Mouse (Mus musculus) limb, embryonic 13.5 days (tissue): ENCODE measurements around the gene Prr18. TPM values are rescaled to one million over a fixed set of nuclear protein-coding genes. Genes with fewer than 3 reads are reported as not detected.

Source experiments
- ATAC-seq: fragments of 200-750 bp; cut with Nextera tagmentation; 2 replicates; pipeline ENCODE4 v1.8.0; 2017; ENCODE audit warnings: low read depth, moderate number of reproducible peaks, moderate TSS enrichment; ENCODE audit not compliant: low FRiP score
- H3K27ac ChIP-seq: fragments of 300-500 bp; sonication (generic); 2 replicates; pipeline ENCODE4 v1.5.1; 2015; ENCODE audit warnings: inconsistent platforms, mild to moderate bottlenecking, moderate library complexity
- H3K27me3 ChIP-seq: fragments of 300-500 bp; sonication (generic); 2 replicates; pipeline ENCODE4 v1.6.1; 2015; ENCODE audit warnings: mild to moderate bottlenecking, inconsistent platforms
- H3K36me3 ChIP-seq: fragments of 300-500 bp; sonication (generic); 2 replicates; pipeline ENCODE4 v1.6.1; 2015; ENCODE audit warnings: inconsistent platforms, mild to moderate bottlenecking, moderate library complexity
- H3K4me1 ChIP-seq: fragments of 300-500 bp; sonication (generic); 2 replicates; pipeline ENCODE4 v1.6.1; 2015; ENCODE audit warnings: inconsistent platforms
- H3K4me2 ChIP-seq: fragments of 300-500 bp; sonication (generic); replicated peaks from 2 replicates; pipeline ENCODE4 v1.6.1; 2015; ENCODE audit warnings: inconsistent platforms, mild to moderate bottlenecking, moderate library complexity
- H3K4me3 ChIP-seq: fragments of 300-500 bp; sonication (generic); 2 replicates; pipeline ENCODE4 v1.5.1; 2015; ENCODE audit warnings: moderate library complexity, mild to moderate bottlenecking, inconsistent platforms
- H3K9ac ChIP-seq: fragments of 300-500 bp; sonication (generic); 2 replicates; pipeline ENCODE4 v1.6.1; 2015; ENCODE audit warnings: mild to moderate bottlenecking, inconsistent platforms
- H3K9me3 ChIP-seq: fragments of 300-500 bp; sonication (generic); 2 replicates; pipeline ENCODE4 v1.6.1; 2016; ENCODE audit warnings: inconsistent platforms
- WGBS: fragments of 180-500 bp; shearing (Covaris S2); methylation state at CpG from one replicate; pipeline ENCODE4 v1.1.7; 2015; 5-methylcytosine and 5-hydroxymethylcytosine counted together
- polyA plus RNA-seq: library from polyadenylated mRNA; unstranded; fragments of >200 nt; fragmentation: Nextera tagmentation; extraction: Ambion mirVana; gene quantifications from 2 replicates; pipeline ENCODE4 v1.2.1, GENCODE M21; 2015

Gene Prr18
- polyA plus RNA-seq, 1 experiment from 2014 or later: 0.50 TPM

DNA sequence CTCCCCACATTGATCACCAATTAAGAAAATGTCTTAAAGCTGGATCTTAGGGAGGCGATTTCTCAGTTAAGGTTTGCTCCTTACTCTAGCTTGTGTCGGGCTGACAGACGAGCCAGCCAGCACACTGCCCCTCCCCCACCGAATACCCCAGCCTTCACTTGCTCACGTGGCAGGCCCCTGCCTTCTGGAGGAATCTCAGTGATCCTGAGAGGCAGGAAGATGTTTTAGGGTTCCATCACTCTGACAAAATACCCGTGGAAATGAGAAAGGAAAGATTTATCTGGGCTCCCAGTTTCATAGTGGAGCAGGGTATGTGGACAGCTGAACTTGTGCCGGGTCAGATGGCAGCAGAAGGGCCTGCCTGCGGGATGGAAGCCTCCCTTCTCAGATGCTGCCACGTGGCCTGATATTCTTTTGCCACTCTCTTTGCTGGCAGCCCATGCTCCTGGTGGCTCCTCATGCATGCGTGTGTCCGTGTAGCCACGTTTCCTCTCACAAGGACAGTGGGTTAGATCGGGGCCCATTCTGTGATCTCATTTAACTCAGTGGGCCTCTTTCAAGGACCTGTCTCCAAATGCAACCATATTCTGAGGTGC, 33.5 kb downstream of the Prr18 start:
- H3K27ac ChIP-seq: no peak overlapping the region
- H3K4me3 ChIP-seq: no peak overlapping the region
- WGBS: 32% methylated on average over 13 of the region's 13 CpGs
- H3K4me2 ChIP-seq: no peak overlapping the region
- no peaks in the 10 kb centered on the region for H3K36me3 ChIP-seq
- H3K9me3 ChIP-seq: no peaks in the 10 kb centered on the region
- no peak overlapping the region for H3K9ac ChIP-seq
- no peaks in the 10 kb centered on the region for H3K27me3 ChIP-seq
- no peak for ATAC-seq
- H3K4me1 ChIP-seq: peaks cover 52% of the 10 kb centered on the region

GRCm38 (mm10) chr17:8371834-8372233, 34.6 kb downstream of the Prr18 start:
- peak overlapping the region; percentile 63 for H3K9ac ChIP-seq
- WGBS: 2% methylated on average over 7 of the region's 7 CpGs
- peak; percentile 86 for ATAC-seq
- no peaks in the 10 kb centered on the region for H3K36me3 ChIP-seq
- H3K4me1 ChIP-seq: peaks cover 53% of the 10 kb centered on the region
- H3K4me3 ChIP-seq: peak overlapping the region; percentile 33
- peak overlapping the region; percentile 67 for H3K4me2 ChIP-seq
- no peaks in the 10 kb centered on the region for H3K9me3 ChIP-seq
- H3K27me3 ChIP-seq: no peaks in the 10 kb centered on the region
- H3K27ac ChIP-seq: peak overlapping the region; percentile 84

- WGBS: 2% methylated on average over 18 of the region's 18 CpGs
- H3K4me1 ChIP-seq: peaks cover 47% of the 10 kb centered on the region
- H3K27ac ChIP-seq: peak overlapping the region; percentile 84
- peak overlapping the region; percentile 33 for H3K4me3 ChIP-seq
- H3K9me3 ChIP-seq: no peaks in the 10 kb centered on the region
- no peaks in the 10 kb centered on the region for H3K36me3 ChIP-seq
- peak overlapping the region; percentile 63 for H3K9ac ChIP-seq
- peak; percentile 54; the same call in 1 of the 2 replicates for ATAC-seq
- H3K4me2 ChIP-seq: peak overlapping the region; percentile 67
- H3K27me3 ChIP-seq: no peaks in the 10 kb centered on the region
Observed at GRCm38 (mm10) chr17:8372286-8373046, 35.2 kb downstream of the Prr18 start.

- no peak for ATAC-seq
- H3K4me3 ChIP-seq: no peak overlapping the region
- no peak overlapping the region for H3K27ac ChIP-seq
- H3K4me1 ChIP-seq: peaks cover 11% of the 10 kb centered on the region
- H3K36me3 ChIP-seq: no peaks in the 10 kb centered on the region
- no peaks in the 10 kb centered on the region for H3K9me3 ChIP-seq
- no peak overlapping the region for H3K9ac ChIP-seq
- no peaks in the 10 kb centered on the region for H3K27me3 ChIP-seq
- WGBS: 51% methylated on average over 5 of the region's 5 CpGs
- H3K4me2 ChIP-seq: no peak overlapping the region
Observed at GRCm38 (mm10) chr17:8377298-8377697, 40.0 kb downstream of the Prr18 start.

- H3K27ac ChIP-seq: no peak overlapping the region
- H3K9me3 ChIP-seq: no peaks in the 10 kb centered on the region
- no peak overlapping the region for H3K4me2 ChIP-seq
- H3K4me3 ChIP-seq: no peak overlapping the region
- peaks cover 14% of the 10 kb centered on the region for H3K4me1 ChIP-seq
- H3K27me3 ChIP-seq: peaks cover 29% of the 10 kb centered on the region
- H3K36me3 ChIP-seq: no peaks in the 10 kb centered on the region
- H3K9ac ChIP-seq: no peak overlapping the region
- no peak for ATAC-seq
- WGBS: 96% methylated on average over 2 of the region's 2 CpGs
Observed at GRCm38 (mm10) chr17:8385441-8385840, 48.2 kb downstream of the Prr18 start.

GRCm38 (mm10) chr17:8388463-8388862, 51.2 kb downstream of the Prr18 start:
- Histone ChIP-seq H3K9me3 (no peaks in the 10 kb centered on the region), H3K36me3 (no peaks in the 10 kb centered on the region), H3K9ac (peak overlapping the region; percentile 36; the same call in 1 of the 2 replicates), H3K27ac (no peak overlapping the region), H3K4me1 (peaks cover 14% of the 10 kb centered on the region), H3K4me2 (peak overlapping the region; percentile 62), H3K27me3 (peaks cover 39% of the 10 kb centered on the region), H3K4me3 (peak overlapping the region; percentile 30)
- WGBS: 1% methylated on average over 13 of the region's 13 CpGs
- ATAC-seq: no peak

- WGBS: 1% methylated on average over 28 of the region's 28 CpGs
- no peak for ATAC-seq
- no peaks in the 10 kb centered on the region for H3K9me3 ChIP-seq
- peaks cover 14% of the 10 kb centered on the region for H3K4me1 ChIP-seq
- H3K27ac ChIP-seq: no peak overlapping the region
- H3K9ac ChIP-seq: peak overlapping the region; percentile 36
- peak overlapping the region; percentile 30 for H3K4me3 ChIP-seq
- no peaks in the 10 kb centered on the region for H3K36me3 ChIP-seq
- H3K27me3 ChIP-seq: peaks cover 39% of the 10 kb centered on the region
- H3K4me2 ChIP-seq: peak overlapping the region; percentile 62
Observed at GRCm38 (mm10) chr17:8388990-8389789, 51.9 kb downstream of the Prr18 start.

DNA sequence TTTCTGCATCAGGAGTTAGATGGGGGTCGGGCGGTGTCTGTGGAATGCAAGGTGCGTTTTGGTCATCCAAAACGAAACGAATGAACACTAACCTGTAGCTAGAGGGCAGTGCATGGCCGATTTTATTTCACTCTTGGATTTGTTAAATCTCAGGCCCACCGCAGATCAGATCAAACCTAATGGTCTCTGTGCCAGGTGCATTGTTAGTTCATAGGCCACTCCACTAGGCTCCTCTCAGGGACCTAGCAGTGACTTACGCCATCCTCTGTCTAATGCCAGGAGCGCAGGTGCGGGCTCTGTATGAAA, 52.5 kb downstream of the Prr18 start:
- peaks cover 39% of the 10 kb centered on the region for H3K27me3 ChIP-seq
- peak overlapping the region; percentile 62 for H3K4me2 ChIP-seq
- H3K9ac ChIP-seq: no peak overlapping the region
- peaks cover 14% of the 10 kb centered on the region for H3K4me1 ChIP-seq
- H3K9me3 ChIP-seq: no peaks in the 10 kb centered on the region
- no peak overlapping the region for H3K27ac ChIP-seq
- no peaks in the 10 kb centered on the region for H3K36me3 ChIP-seq
- ATAC-seq: no peak
- 3% methylated on average over 10 of the region's 10 CpGs for WGBS
- peak overlapping the region; percentile 30 for H3K4me3 ChIP-seq

DNA sequence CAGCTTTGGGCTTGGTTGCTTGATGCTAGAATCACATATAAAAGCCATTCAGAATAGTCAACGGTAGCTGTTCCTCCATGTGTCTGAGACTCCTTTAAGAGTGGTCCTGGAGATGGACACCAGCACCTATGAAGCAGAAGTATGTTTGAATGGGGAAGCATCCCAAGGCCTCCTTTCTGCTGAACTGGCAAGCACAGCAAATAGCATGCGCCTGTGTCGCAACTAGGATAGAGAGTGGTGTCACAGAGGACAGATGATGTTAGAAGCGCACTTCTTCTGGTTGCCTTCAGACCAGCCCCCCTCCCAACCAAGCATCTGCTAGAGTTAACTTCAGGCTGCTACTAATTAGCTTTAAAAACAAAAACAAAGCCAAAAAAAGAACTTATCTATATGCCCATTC, 53.2 kb downstream of the Prr18 start:
- H3K9me3 ChIP-seq: no peaks in the 10 kb centered on the region
- H3K4me3 ChIP-seq: no peak overlapping the region
- no peak overlapping the region for H3K4me2 ChIP-seq
- H3K36me3 ChIP-seq: no peaks in the 10 kb centered on the region
- ATAC-seq: no peak
- 65% methylated on average over 4 of the region's 4 CpGs for WGBS
- no peak overlapping the region for H3K27ac ChIP-seq
- no peak overlapping the region for H3K9ac ChIP-seq
- peaks cover 39% of the 10 kb centered on the region for H3K27me3 ChIP-seq
- peaks cover 14% of the 10 kb centered on the region for H3K4me1 ChIP-seq

Other genes with a start within 250 kb of the Prr18 start
- gene Gm49673, start 189.7 kb upstream of the Prr18 start, polyA plus RNA-seq: 0.08 and 0.22 TPM in 2 replicates
- gene Rnaset2a, start 189.4 kb upstream of the Prr18 start, polyA plus RNA-seq: 24.4 and 24.9 TPM in 2 replicates
- 35.7 and 37.8 TPM in 2 replicates for gene Fgfr1op, start 172.0 kb upstream of the Prr18 start, polyA plus RNA-seq
- gene Ccr6, start 101.4 kb upstream of the Prr18 start, polyA plus RNA-seq: 0.15 TPM in 1 of 2 replicates, not detected in the other
- gene Mpc1, start 54.6 kb upstream of the Prr18 start, polyA plus RNA-seq: 145 and 158 TPM in 2 replicates
- gene Sft2d1, start 26.4 kb upstream of the Prr18 start, polyA plus RNA-seq: 60.9 and 66.4 TPM in 2 replicates
- gene T2, start 18.5 kb downstream of the Prr18 start, polyA plus RNA-seq: 1.1 and 1.3 TPM in 2 replicates
- 0.61 and 0.97 TPM in 2 replicates for gene T, start 97.0 kb downstream of the Prr18 start, polyA plus RNA-seq
- gene Pde10a, start 187.9 kb downstream of the Prr18 start, polyA plus RNA-seq: 2.4 TPM in 2 replicates
- not detected in 2 replicates for gene Gm17087, start 229.5 kb downstream of the Prr18 start, polyA plus RNA-seq